Mouse (Mus musculus) lung, embryonic 15.5 days (tissue): Measurements from ENCODE around the gene Kif26b. TPM values are rescaled to one million over a fixed set of nuclear protein-coding genes. Genes with fewer than 3 reads are reported as not detected.

Source experiments
- ATAC-seq: fragments of 200-750 bp; cut with Nextera tagmentation; 2 replicates; pipeline ENCODE4 v1.8.0; 2017; ENCODE audit warnings: moderate number of reproducible peaks, borderline replicate concordance; ENCODE audit not compliant: low FRiP score, low TSS enrichment; ENCODE audit errors: extremely low read depth
- H3K27ac ChIP-seq: fragments of 300-500 bp; sonication (generic); 2 replicates; pipeline ENCODE4 v1.5.1; 2015; ENCODE audit warnings: moderate library complexity, mild to moderate bottlenecking, inconsistent platforms
- H3K27me3 ChIP-seq: fragments of 300-500 bp; sonication (generic); 2 replicates; pipeline ENCODE4 v1.6.1; 2015; ENCODE audit warnings: inconsistent platforms
- H3K36me3 ChIP-seq: fragments of 300-500 bp; sonication (generic); 2 replicates; pipeline ENCODE4 v1.6.1; 2015; ENCODE audit warnings: inconsistent platforms
- H3K4me1 ChIP-seq: fragments of 300-500 bp; sonication (generic); 2 replicates; pipeline ENCODE4 v1.6.1; 2015; ENCODE audit warnings: inconsistent platforms
- H3K4me2 ChIP-seq: fragments of 300-500 bp; sonication (generic); 2 replicates; pipeline ENCODE4 v1.6.1; 2015; ENCODE audit warnings: inconsistent platforms, mild to moderate bottlenecking, moderate library complexity
- H3K4me3 ChIP-seq: fragments of 300-500 bp; sonication (generic); 2 replicates; pipeline ENCODE4 v1.5.1; 2015; ENCODE audit warnings: mild to moderate bottlenecking, inconsistent platforms
- H3K9ac ChIP-seq: fragments of 300-500 bp; sonication (generic); 2 replicates; pipeline ENCODE4 v1.6.1; 2015; ENCODE audit warnings: inconsistent platforms
- H3K9me3 ChIP-seq: fragments of 300-500 bp; sonication (generic); 2 replicates; pipeline ENCODE4 v1.6.1; 2016; ENCODE audit warnings: inconsistent platforms
- WGBS: fragments of 180-500 bp; shearing (Covaris S2); methylation state at CpG from one replicate; pipeline ENCODE4 v1.1.7; 2015; 5-methylcytosine and 5-hydroxymethylcytosine counted together
- polyA plus RNA-seq: library from polyadenylated mRNA; unstranded; fragments of >200 nt; fragmentation: Nextera tagmentation; extraction: Ambion mirVana; gene quantifications from 2 replicates; pipeline ENCODE4 v1.2.1, GENCODE M21; 2015

Kif26b gene
- polyA plus RNA-seq, 1 experiment from 2014 or later = 1.7 TPM

DNA sequence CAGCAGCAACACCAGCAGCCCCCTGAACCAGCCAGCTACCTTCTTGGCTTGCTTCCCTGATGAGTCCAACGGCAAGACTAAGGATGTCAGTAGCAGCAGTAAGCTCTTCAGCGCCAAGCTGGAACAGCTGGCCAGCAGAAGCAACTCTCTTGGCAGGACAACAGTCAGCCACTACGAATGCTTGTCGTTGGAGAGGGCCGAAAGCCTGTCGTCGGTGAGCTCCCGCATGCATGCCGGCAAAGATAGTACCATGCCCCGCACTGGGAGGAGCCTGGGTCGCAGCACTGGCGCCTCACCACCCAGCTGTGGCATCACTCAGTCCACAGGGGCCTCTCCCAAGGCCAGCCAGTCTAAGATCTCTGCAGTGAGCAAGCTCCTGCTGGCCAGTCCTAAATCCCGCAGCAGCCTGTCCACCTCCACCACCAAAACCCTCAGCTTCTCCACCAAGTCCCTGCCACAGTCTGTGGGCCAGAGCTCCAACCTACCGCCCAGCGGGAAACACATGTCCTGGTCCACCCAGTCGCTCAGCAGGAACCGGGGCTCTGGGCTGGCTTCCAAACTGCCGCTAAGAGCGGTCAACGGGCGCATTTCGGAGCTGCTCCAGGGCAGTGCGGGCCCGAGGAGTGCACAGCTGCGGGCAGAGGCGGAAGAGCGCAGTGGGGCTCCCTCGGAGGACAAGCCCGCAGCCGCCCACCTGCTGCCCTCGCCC, 388.4 kb downstream of the Kif26b start:
- ATAC-seq = peak; percentile 65
- no peaks in the 10 kb centered on the region for H3K9me3 ChIP-seq
- H3K4me3 ChIP-seq = no peak overlapping the region
- H3K9ac ChIP-seq = no peak overlapping the region
- H3K4me1 ChIP-seq = peaks cover 9% of the 10 kb centered on the region
- H3K27ac ChIP-seq = no peak overlapping the region
- H3K4me2 ChIP-seq = peak overlapping the region; percentile 27
- H3K27me3 ChIP-seq = 0 out of 2 replicates have a peak, but pooled peaks cover 3% of the 10 kb centered on the region
- no peaks in the 10 kb centered on the region for H3K36me3 ChIP-seq
- 46% methylated on average over 31 of the region's 31 CpGs for whole genome bisulfite sequencing

GRCm38 (mm10) chr1:178924492-178925183, 395.7 kb downstream of the Kif26b start:
- Histone ChIP-seq H3K9ac (no peak overlapping the region), H3K36me3 (no peaks in the 10 kb centered on the region), H3K27ac (no peak overlapping the region), H3K9me3 (no peaks in the 10 kb centered on the region), H3K4me1 (no peaks in the 10 kb centered on the region), H3K4me2 (no peak overlapping the region), H3K27me3 (no peaks in the 10 kb centered on the region), H3K4me3 (no peak overlapping the region)
- WGBS = 79% methylated on average over 8 of the region's 8 CpGs
- ATAC-seq = no peak

- ATAC-seq = no peak
- H3K4me2 ChIP-seq = no peak overlapping the region
- H3K9ac ChIP-seq = no peak overlapping the region
- H3K27ac ChIP-seq = no peak overlapping the region
- no peaks in the 10 kb centered on the region for H3K4me1 ChIP-seq
- WGBS = 44% methylated on average over 4 of the region's 4 CpGs
- H3K9me3 ChIP-seq = no peaks in the 10 kb centered on the region
- H3K36me3 ChIP-seq = no peaks in the 10 kb centered on the region
- H3K27me3 ChIP-seq = no peaks in the 10 kb centered on the region
- H3K4me3 ChIP-seq = no peak overlapping the region
Measured at GRCm38 (mm10) chr1:178929531-178929930, 400.6 kb downstream of the Kif26b start.

DNA sequence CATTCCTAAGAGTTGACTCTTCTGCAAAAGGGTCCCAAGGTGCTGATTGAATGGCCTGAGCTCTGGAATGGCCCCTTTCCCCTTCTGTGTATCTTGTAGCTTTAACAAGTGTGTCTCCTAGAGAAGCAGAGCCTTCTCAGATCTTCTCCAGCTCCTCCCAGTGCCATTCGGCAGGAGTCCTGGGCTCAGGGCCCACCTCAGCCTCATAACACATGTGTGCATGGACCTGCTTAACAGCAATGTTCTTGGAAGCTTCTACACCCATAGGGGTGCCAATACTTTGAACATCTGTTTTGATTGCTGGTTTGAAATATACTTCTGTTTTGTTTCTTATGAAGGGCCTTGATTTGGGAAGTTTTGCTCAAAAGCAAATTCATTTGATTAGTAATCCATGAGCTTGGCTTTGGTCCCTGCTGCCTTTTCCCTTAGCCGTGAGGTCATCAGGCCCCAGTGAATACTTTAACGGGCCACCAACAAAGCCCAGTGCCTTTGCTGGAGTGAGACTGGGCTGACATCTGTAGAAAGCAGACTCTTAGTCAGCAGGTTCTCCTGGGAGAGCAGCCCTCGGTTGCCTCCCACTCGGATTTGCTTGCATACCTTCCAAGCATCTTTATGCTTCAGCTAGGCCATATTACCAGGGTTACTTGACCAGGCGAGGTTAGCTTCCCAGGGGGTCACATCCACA, 405.2 kb downstream of the Kif26b start:
- no peaks in the 10 kb centered on the region for H3K36me3 ChIP-seq
- no peak overlapping the region for H3K4me3 ChIP-seq
- no peaks in the 10 kb centered on the region for H3K27me3 ChIP-seq
- no peak for ATAC-seq
- WGBS = 84% methylated on average over 6 of the region's 6 CpGs
- H3K9me3 ChIP-seq = no peaks in the 10 kb centered on the region
- peaks cover 6% of the 10 kb centered on the region; the same call in 1 of the 2 replicates for H3K4me1 ChIP-seq
- no peak overlapping the region for H3K27ac ChIP-seq
- no peak overlapping the region for H3K9ac ChIP-seq
- H3K4me2 ChIP-seq = no peak overlapping the region

- H3K9ac ChIP-seq = no peak overlapping the region
- peak; percentile 62; the same call in 1 of the 2 replicates for ATAC-seq
- H3K4me3 ChIP-seq = no peak overlapping the region
- WGBS = 35% methylated on average over 4 of the region's 4 CpGs
- peaks cover 6% of the 10 kb centered on the region; the same call in 1 of the 2 replicates for H3K4me1 ChIP-seq
- no peaks in the 10 kb centered on the region for H3K27me3 ChIP-seq
- H3K4me2 ChIP-seq = no peak overlapping the region
- 0 out of 2 replicates have a peak overlapping the region, but pooled peaks have one; percentile 41 for H3K27ac ChIP-seq
- no peaks in the 10 kb centered on the region for H3K36me3 ChIP-seq
- no peaks in the 10 kb centered on the region for H3K9me3 ChIP-seq
Measured at GRCm38 (mm10) chr1:178936457-178936856, 407.5 kb downstream of the Kif26b start.

GRCm38 (mm10) chr1:178936976-178937375, 408.1 kb downstream of the Kif26b start:
- H3K27me3 ChIP-seq = no peaks in the 10 kb centered on the region
- ATAC-seq = no peak
- H3K36me3 ChIP-seq = no peaks in the 10 kb centered on the region
- H3K4me1 ChIP-seq = peaks cover 6% of the 10 kb centered on the region; the same call in 1 of the 2 replicates
- WGBS = 70% methylated on average over 2 of the region's 2 CpGs
- H3K27ac ChIP-seq = no peak overlapping the region
- no peak overlapping the region for H3K4me2 ChIP-seq
- no peaks in the 10 kb centered on the region for H3K9me3 ChIP-seq
- no peak overlapping the region for H3K9ac ChIP-seq
- H3K4me3 ChIP-seq = no peak overlapping the region

GRCm38 (mm10) chr1:178940353-178940752, 411.4 kb downstream of the Kif26b start:
- no peaks in the 10 kb centered on the region for H3K9me3 ChIP-seq
- H3K4me1 ChIP-seq = peaks cover 6% of the 10 kb centered on the region; the same call in 1 of the 2 replicates
- H3K27ac ChIP-seq = no peak overlapping the region
- WGBS = 81% methylated on average over 4 of the region's 4 CpGs
- H3K36me3 ChIP-seq = no peaks in the 10 kb centered on the region
- ATAC-seq = no peak
- H3K27me3 ChIP-seq = no peaks in the 10 kb centered on the region
- H3K9ac ChIP-seq = no peak overlapping the region
- no peak overlapping the region for H3K4me3 ChIP-seq
- no peak overlapping the region for H3K4me2 ChIP-seq

DNA sequence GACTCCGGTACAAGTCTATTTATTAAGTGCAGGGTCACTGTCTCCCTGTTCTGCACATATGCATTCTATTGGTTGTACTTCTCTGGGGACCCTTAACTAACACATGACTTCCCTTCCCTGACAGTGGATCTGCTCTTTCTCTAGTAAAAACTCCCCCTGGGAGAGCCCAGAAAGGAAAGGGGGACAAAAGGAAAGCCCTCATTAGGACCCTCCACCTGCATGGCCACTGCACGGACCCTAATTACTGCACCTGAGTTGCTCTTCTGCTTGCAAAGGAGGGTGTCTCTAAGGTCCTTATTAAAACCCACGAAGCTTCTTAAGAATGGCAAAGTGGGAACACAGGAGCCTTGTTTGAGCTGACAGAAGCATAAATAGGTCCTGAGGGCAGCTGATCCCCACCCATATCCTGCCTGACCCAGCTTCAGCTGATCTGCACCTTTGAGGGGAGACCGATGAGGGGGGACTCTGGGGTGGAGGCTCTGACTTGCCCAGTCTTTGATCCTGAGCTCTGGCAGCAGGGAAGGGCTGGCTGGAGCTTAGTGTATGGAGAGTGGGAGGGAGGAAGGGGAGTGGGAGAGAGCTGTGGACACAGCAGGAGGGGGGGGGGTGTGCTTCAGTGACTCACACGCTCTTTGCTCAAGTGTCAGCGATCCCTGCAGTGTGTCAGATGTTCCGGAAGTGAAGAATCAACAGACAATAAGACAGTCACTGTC, 413.5 kb downstream of the Kif26b start:
- ATAC-seq = no peak
- Histone ChIP-seq H3K27ac (no peak overlapping the region), H3K27me3 (no peaks in the 10 kb centered on the region), H3K4me3 (no peak overlapping the region), H3K36me3 (no peaks in the 10 kb centered on the region), H3K9ac (no peak overlapping the region), H3K9me3 (no peaks in the 10 kb centered on the region), H3K4me1 (0 out of 2 replicates have a peak, but pooled peaks cover under 1% of the 10 kb centered on the region), H3K4me2 (no peak overlapping the region)
- 30% methylated on average over 7 of the region's 7 CpGs for WGBS

DNA sequence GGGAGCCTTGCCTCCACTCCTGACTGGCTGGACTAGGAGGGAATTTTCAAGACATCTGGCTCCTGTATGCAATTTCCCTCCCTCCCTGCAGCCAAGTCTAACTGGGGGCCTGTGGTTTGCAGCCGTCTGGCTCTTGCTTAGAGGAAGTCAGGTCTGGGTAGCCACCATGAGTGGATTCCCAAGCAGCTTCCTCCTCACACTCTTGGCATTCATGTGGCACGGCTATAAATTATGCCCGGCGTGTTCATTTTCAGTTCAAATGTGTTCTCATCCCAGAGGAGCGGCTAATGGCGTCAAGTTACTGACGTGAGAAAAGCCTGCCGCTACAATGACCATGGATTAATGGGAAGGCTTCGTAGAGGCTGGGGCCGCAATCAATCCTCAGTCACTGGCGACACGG, 424.0 kb downstream of the Kif26b start:
- H3K9me3 ChIP-seq = no peaks in the 10 kb centered on the region
- 58% methylated on average over 12 of the region's 12 CpGs for WGBS
- no peaks in the 10 kb centered on the region for H3K27me3 ChIP-seq
- H3K36me3 ChIP-seq = no peaks in the 10 kb centered on the region
- H3K4me2 ChIP-seq = no peak overlapping the region
- H3K27ac ChIP-seq = no peak overlapping the region
- no peaks in the 10 kb centered on the region for H3K4me1 ChIP-seq
- H3K9ac ChIP-seq = no peak overlapping the region
- H3K4me3 ChIP-seq = no peak overlapping the region
- ATAC-seq = no peak

GRCm38 (mm10) chr1:178958641-178959040, 429.7 kb downstream of the Kif26b start:
- WGBS = 82% methylated on average over 4 of the region's 4 CpGs
- no peak overlapping the region for H3K4me2 ChIP-seq
- no peak overlapping the region for H3K4me3 ChIP-seq
- peaks cover 6% of the 10 kb centered on the region; the same call in 1 of the 2 replicates for H3K27me3 ChIP-seq
- H3K4me1 ChIP-seq = 0 out of 2 replicates have a peak, but pooled peaks cover 2% of the 10 kb centered on the region
- no peak for ATAC-seq
- no peak overlapping the region for H3K27ac ChIP-seq
- no peaks in the 10 kb centered on the region for H3K36me3 ChIP-seq
- H3K9me3 ChIP-seq = no peaks in the 10 kb centered on the region
- no peak overlapping the region for H3K9ac ChIP-seq

DNA sequence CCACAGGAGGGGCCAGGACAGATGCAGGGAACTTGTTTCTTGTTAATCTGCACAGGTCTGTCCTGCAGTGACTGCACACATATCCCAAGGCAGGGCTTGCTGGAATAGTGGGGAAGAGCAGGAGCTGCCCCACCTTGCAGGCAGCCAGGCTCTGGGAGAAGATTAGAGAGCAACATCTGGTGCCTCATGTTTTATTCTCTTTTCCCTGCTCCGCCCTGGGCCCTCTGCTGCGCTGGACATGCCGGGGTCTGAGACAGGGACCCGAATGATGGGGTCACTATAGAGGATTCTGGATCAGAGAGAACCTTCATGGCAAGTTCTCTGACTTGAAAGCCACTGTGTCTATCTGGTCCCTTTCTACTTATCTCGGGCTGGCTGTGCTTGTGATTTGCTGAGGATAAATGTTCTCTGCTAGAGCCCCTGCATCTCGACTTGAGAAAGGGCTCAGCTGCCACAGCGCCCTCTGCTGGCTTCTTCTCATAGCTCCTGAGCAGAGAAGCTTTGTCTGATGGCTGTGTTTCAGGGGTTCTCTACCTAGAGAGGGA, 431.2 kb downstream of the Kif26b start:
- Histone ChIP-seq H3K4me3 (no peak overlapping the region), H3K9me3 (no peaks in the 10 kb centered on the region), H3K9ac (no peak overlapping the region), H3K4me2 (no peak overlapping the region), H3K36me3 (no peaks in the 10 kb centered on the region), H3K27me3 (peaks cover 6% of the 10 kb centered on the region; the same call in 1 of the 2 replicates), H3K4me1 (0 out of 2 replicates have a peak, but pooled peaks cover 2% of the 10 kb centered on the region), H3K27ac (no peak overlapping the region)
- ATAC-seq = 0 out of 2 replicates have a peak, but pooled peaks have one; percentile 35
- WGBS = 45% methylated on average over 7 of the region's 7 CpGs
